Mouse (Mus musculus) heart, adult 11 months (tissue): ENCODE data around the gene Meis3.
A peak's percentile ranks its signal among the peaks of the same experiment; 100 is the strongest.

ENCODE experiments used
- DNase-seq: peaks from one replicate; pipeline ENCODE4 v3.0.0; 2022

The Meis3 gene

GRCm38 (mm10) chr7:16213986-16214385 lies 39.1 kb downstream of the Meis3 start:
- DNase-seq: no peak

GRCm38 (mm10) chr7:16221582-16222272 lies 46.8 kb downstream of the Meis3 start, which contains the start of gene Dhx34:
Gene Dhx34 (minus strand): TSS chr7:16222037.
- peak; percentile 99 for DNase-seq

- peak; percentile 95 for DNase-seq
Measured at GRCm38 (mm10) chr7:16229869-16230268, 55.0 kb downstream of the Meis3 start.
